Mouse (Mus musculus): ENCODE measurements around the gene Erbb2.

DNA sequence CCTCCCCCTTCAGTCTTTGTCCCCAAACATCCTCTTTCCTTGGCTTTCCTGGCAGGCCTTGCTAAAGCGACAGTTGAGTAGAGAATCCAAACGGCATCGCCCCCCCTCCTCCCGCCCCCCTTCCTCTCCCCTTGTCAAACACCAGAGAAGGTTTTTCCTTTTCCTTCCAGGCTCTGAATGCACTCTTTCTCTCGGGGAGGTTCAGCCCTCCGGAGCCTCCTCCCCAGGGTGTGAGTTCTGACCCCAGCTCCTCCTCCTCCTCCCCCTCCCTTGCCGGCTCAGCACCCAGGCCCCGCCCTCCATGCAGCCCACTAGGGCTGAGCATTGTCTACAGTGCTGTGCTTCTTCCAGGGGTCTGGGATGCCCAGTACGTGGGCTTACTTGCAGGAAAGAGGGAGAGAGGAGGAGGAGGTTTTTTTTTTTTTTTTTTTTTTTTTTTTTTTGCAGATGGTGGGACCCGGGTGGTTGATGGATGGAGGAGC is 2.9 kb upstream of the Erbb2 start:
- TF ChIP-seq POLR2A (IDR thresholded peaks at IDR 0.05; ENCODE audit: borderline replicate concordance, insufficient read depth, low read length) (no peak), CTCF (IDR thresholded peaks at IDR 0.05; ENCODE audit: borderline replicate concordance, insufficient read depth, low read depth, low read length) (no peak)

Data from cerebellum, adult 2 months (tissue).